Mouse (Mus musculus) CH12.LX (cell line): ENCODE results near the gene Tmem8. TPM values are rescaled to one million over a fixed set of nuclear protein-coding genes. Genes with fewer than 3 reads are reported as not detected.

Experiments
- DNase-seq: peaks from one replicate; pipeline ENCODE4 v3.0.0-alpha.2; 2013; ENCODE audit errors: extremely low read depth
- H3K27ac ChIP-seq: 2 replicates; pipeline ENCODE4 v1.5.1; 2012; ENCODE audit warnings: low read depth, mild to moderate bottlenecking, control low read depth, moderate library complexity; ENCODE audit not compliant: insufficient read depth
- H3K27me3 ChIP-seq: replicated peaks from 2 replicates; pipeline ENCODE3; 2012; ENCODE audit warnings: inconsistent platforms
- H3K36me3 ChIP-seq, 2 experiments: replicated peaks in 1 of 2; 2 replicates each; pipeline versions ENCODE3 to v1.6.1; 2012; ENCODE audit warnings: inconsistent platforms in 1 of 2, low read length in 1 of 2, mild to moderate bottlenecking in 1 of 2, mixed read lengths in 1 of 2, moderate library complexity in 1 of 2; ENCODE audit not compliant: control insufficient read depth in 1 of 2, insufficient read depth in 1 of 2
- H3K4me1 ChIP-seq, 2 experiments: 2 replicates each; pipeline ENCODE4 v1.6.1; 2012; ENCODE audit warnings: inconsistent platforms in 1 of 2, moderate library complexity in 1 of 2; ENCODE audit not compliant: insufficient read depth in 2 of 2, control insufficient read depth in 1 of 2
- H3K4me2 ChIP-seq: 2 replicates; pipeline ENCODE4 v1.6.1; 2012; ENCODE audit warnings: low read depth, mild to moderate bottlenecking, control low read depth; ENCODE audit not compliant: poor library complexity, insufficient read depth, severe bottlenecking
- H3K4me3 ChIP-seq, 3 experiments: fragments of 150-350 bp in 1 of 3; sonication (generic) in 1 of 3; replicated peaks in 1 of 3; 2 replicates each; pipeline versions ENCODE3 to v1.5.1; 2011 to 2012; ENCODE audit warnings: low read depth in 2 of 3, low read length in 2 of 3, mild to moderate bottlenecking in 2 of 3, moderate library complexity in 2 of 3, control low read depth in 1 of 3, improper control_type of control experiment in 1 of 3, inconsistent platforms in 1 of 3, mixed read lengths in 1 of 3; ENCODE audit not compliant: poor library complexity in 1 of 3
- H3K79me2 ChIP-seq: replicated peaks from 2 replicates; pipeline ENCODE4 v1.6.1; 2012; ENCODE audit warnings: mild to moderate bottlenecking, moderate library complexity; ENCODE audit not compliant: control insufficient read depth, poor library complexity, insufficient read depth, severe bottlenecking; ENCODE audit errors: extremely low read depth
- H3K9ac ChIP-seq: 2 replicates; pipeline ENCODE4 v1.6.1; 2012; ENCODE audit warnings: low read depth, mild to moderate bottlenecking, control low read depth, moderate library complexity; ENCODE audit not compliant: insufficient read depth
- H3K9me3 ChIP-seq: replicated peaks from 2 replicates; pipeline ENCODE3; 2012; ENCODE audit warnings: low read length, inconsistent platforms, mixed read lengths
- BHLHE40 ChIP-seq: IDR thresholded peaks from 2 replicates; pipeline ENCODE4 v1.6.1; 2011; ENCODE audit warnings: mild to moderate bottlenecking, low read depth, low read length, improper control_type of control experiment
- CHD2 ChIP-seq: IDR thresholded peaks from 2 replicates; pipeline ENCODE4 v1.6.1; 2011; ENCODE audit warnings: low read length, improper control_type of control experiment
- CTCF ChIP-seq, 2 experiments: IDR thresholded peaks in 1 of 2; conservative IDR thresholded peaks in 1 of 2; 2 replicates each; pipeline ENCODE4 v1.5.1; 2011 to 2012; ENCODE audit warnings: low read depth in 2 of 2, low read length in 2 of 2, improper control_type of control experiment in 1 of 2, inconsistent platforms in 1 of 2, mild to moderate bottlenecking in 1 of 2, moderate library complexity in 1 of 2
- E2F4 ChIP-seq: IDR thresholded peaks from 2 replicates; pipeline ENCODE4 v1.6.1; 2011; ENCODE audit warnings: low read depth, low read length, improper control_type of control experiment; ENCODE audit not compliant: insufficient replicate concordance
- ELF1 ChIP-seq: IDR thresholded peaks from 2 replicates; pipeline ENCODE4 v1.6.1; 2014; ENCODE audit warnings: low read depth, mild to moderate bottlenecking, inconsistent platforms, low read length, improper control_type of control experiment
- EP300 ChIP-seq: IDR thresholded peaks from 2 replicates; pipeline ENCODE4 v1.6.1; 2011; ENCODE audit warnings: low read length, improper control_type of control experiment
- ETS1 ChIP-seq: conservative IDR thresholded peaks from 2 replicates; pipeline ENCODE4 v1.6.1; 2012; ENCODE audit warnings: low read depth, mild to moderate bottlenecking, inconsistent platforms, low read length, improper control_type of control experiment, moderate library complexity
- HCFC1 ChIP-seq: IDR thresholded peaks from 2 replicates; pipeline ENCODE4 v1.6.1; 2012; ENCODE audit warnings: low read depth, mild to moderate bottlenecking, inconsistent platforms, low read length, improper control_type of control experiment
- IRF4 ChIP-seq: IDR thresholded peaks from 2 replicates; pipeline ENCODE4 v1.6.1; 2014; ENCODE audit warnings: low read depth, mild to moderate bottlenecking, inconsistent platforms, low read length, improper control_type of control experiment
- JUN ChIP-seq: IDR thresholded peaks from 2 replicates; pipeline ENCODE4 v1.6.1; 2011; ENCODE audit warnings: low read depth, mild to moderate bottlenecking, low read length, improper control_type of control experiment, moderate library complexity; ENCODE audit not compliant: insufficient read depth
- KAT2A ChIP-seq: IDR thresholded peaks from 2 replicates; pipeline ENCODE4 v1.6.1; 2012; ENCODE audit warnings: low read length, improper control_type of control experiment, inconsistent platforms; ENCODE audit not compliant: insufficient replicate concordance
- MAFK ChIP-seq: IDR thresholded peaks from 2 replicates; pipeline ENCODE4 v1.6.1; 2011; ENCODE audit warnings: low read length, improper control_type of control experiment; ENCODE audit not compliant: insufficient replicate concordance
- MEF2A ChIP-seq: IDR thresholded peaks from 2 replicates; pipeline ENCODE4 v1.6.1; 2014; ENCODE audit warnings: low read depth, mild to moderate bottlenecking, inconsistent platforms, low read length, improper control_type of control experiment, borderline replicate concordance
- NELFE ChIP-seq: IDR thresholded peaks from 2 replicates; pipeline ENCODE4 v1.6.1; 2011; ENCODE audit warnings: low read depth, low read length, improper control_type of control experiment
- NRF1 ChIP-seq: IDR thresholded peaks from 2 replicates; pipeline ENCODE4 v1.6.1; 2014; ENCODE audit warnings: low read depth, mild to moderate bottlenecking, inconsistent platforms, low read length, improper control_type of control experiment, moderate library complexity
- POLR2A ChIP-seq: IDR thresholded peaks from 2 replicates; pipeline ENCODE4 v1.6.1; 2011; ENCODE audit warnings: low read depth, mild to moderate bottlenecking, improper control_type of control experiment, low read length
- RAD21 ChIP-seq: IDR thresholded peaks from 2 replicates; pipeline ENCODE4 v1.6.1; 2011; ENCODE audit warnings: low read depth, mild to moderate bottlenecking, low read length, improper control_type of control experiment, moderate library complexity
- SIN3A ChIP-seq: IDR thresholded peaks from 2 replicates; pipeline ENCODE4 v1.6.1; 2012; ENCODE audit warnings: low read length, improper control_type of control experiment, inconsistent platforms
- SMC3 ChIP-seq: IDR thresholded peaks from 2 replicates; pipeline ENCODE4 v1.6.1; 2011; ENCODE audit warnings: low read depth, low read length, improper control_type of control experiment
- TCF12 ChIP-seq: IDR thresholded peaks from 2 replicates; pipeline ENCODE4 v1.6.1; 2014; ENCODE audit warnings: low read depth, mild to moderate bottlenecking, inconsistent platforms, low read length, improper control_type of control experiment
- USF1 ChIP-seq: IDR thresholded peaks from 2 replicates; pipeline ENCODE4 v1.6.1; 2014; ENCODE audit warnings: low read depth, mild to moderate bottlenecking, inconsistent platforms, low read length, improper control_type of control experiment
- ZC3H11A ChIP-seq: IDR thresholded peaks from 2 replicates; pipeline ENCODE4 v1.6.1; 2012; ENCODE audit warnings: low read depth, mild to moderate bottlenecking, inconsistent platforms, low read length, improper control_type of control experiment
- ZNF384 ChIP-seq: IDR thresholded peaks from 2 replicates; pipeline ENCODE4 v1.6.1; 2012; ENCODE audit warnings: low read depth, low read length, improper control_type of control experiment, inconsistent platforms
- dilution Hi-C: fragments of 300-500 bp; cut with MboI; formaldehyde crosslinking; loops from 2 replicates; pipeline ENCODE4 v1.14.3; 2020; ENCODE audit warnings: low sequenced_read_pairs; ENCODE audit not compliant: extremely low pct_unique_long_range_greater_than_20kb, extremely low pct_ligation_motif_present
- in situ Hi-C: fragments of 300-500 bp; cut with MboI; formaldehyde crosslinking; loops from 3 replicates; pipeline ENCODE4 v1.14.3; 2019; ENCODE audit warnings: low sequenced_read_pairs, low pct_ligation_motif_present, low pct_unique_long_range_greater_than_20kb, mixed read lengths
- polyA plus RNA-seq: library from polyadenylated mRNA; unstranded; fragments of >175 nt; gene quantifications from 2 replicates; pipeline ENCODE4 v1.2.1, GENCODE M21; 2012; ENCODE audit warnings: low read depth; ENCODE audit not compliant: insufficient read length
- total RNA-seq, 2 experiments: library from RNA; depleted of rRNA; stranded (reverse); fragments of 300-350 nt in 1 of 2; fragments of >200 nt in 1 of 2; gene quantifications; 2 replicates each; pipeline ENCODE4 v1.2.3; 2012 to 2014

Tmem8 gene
- total and polyA plus RNA-seq, 3 experiments: 2.8 to 4.6 (median 3.6) TPM

DNA sequence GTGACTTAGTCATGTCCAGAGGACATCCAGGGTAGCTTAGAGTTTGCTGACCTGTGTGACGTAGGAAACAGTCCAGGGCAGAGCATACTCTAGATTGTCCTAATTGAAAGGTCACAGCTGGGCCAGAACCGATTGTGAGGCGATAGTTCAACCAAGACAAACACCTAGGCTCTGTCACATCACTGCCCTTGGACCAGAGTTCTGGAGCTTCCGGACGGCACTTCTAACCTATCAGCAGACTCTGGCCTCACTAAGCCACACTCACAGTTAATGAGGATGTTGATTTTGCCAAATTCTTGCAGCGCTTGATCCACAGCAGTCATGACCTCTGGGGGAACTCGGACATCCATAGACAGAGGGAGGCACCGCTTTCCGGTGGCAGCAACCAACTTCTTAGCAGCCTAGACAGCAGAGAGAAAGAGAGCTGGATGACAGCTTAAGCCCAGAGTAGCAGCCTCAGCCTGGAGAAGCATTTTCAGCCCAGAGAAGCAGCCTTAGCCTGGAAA lies 26.0 kb upstream of the Tmem8 start:
- no peak overlapping the region for H3K27ac ChIP-seq
- H3K4me3 ChIP-seq: no peak overlapping the region
- H3K9ac ChIP-seq: no peak overlapping the region
- dilution Hi-C loops: no loop called here
- no peak overlapping the region for H3K4me2 ChIP-seq
- DNase-seq: no peak
- peaks cover 2 to 26% of the 10 kb centered on the region in 2 experiments for H3K36me3 ChIP-seq
- H3K9me3 ChIP-seq: peaks cover 4% of the 10 kb centered on the region
- H3K4me1 ChIP-seq: peaks cover 0 to 7% of the 10 kb centered on the region in 2 experiments; a peak in 1 of 4 replicates
- in situ Hi-C loops: no loop called here
- TF ChIP-seq HCFC1 (no peak), USF1 (no peak), ELF1 (no peak), MAFK (no peak), CTCF (conservative IDR thresholded peaks at IDR 0.05 in 1 of 2, IDR thresholded peaks at IDR 0.05 in 1 of 2; ENCODE audit: low read depth in 2 of 2, low read length in 2 of 2) (no peak), E2F4 (no peak), ZC3H11A (no peak)
- TF ChIP-seq, all 38 proteins: peak for 0
- Histone ChIP-seq H3K27me3 (no peaks in the 10 kb centered on the region), H3K79me2 (no peaks in the 10 kb centered on the region)

DNA sequence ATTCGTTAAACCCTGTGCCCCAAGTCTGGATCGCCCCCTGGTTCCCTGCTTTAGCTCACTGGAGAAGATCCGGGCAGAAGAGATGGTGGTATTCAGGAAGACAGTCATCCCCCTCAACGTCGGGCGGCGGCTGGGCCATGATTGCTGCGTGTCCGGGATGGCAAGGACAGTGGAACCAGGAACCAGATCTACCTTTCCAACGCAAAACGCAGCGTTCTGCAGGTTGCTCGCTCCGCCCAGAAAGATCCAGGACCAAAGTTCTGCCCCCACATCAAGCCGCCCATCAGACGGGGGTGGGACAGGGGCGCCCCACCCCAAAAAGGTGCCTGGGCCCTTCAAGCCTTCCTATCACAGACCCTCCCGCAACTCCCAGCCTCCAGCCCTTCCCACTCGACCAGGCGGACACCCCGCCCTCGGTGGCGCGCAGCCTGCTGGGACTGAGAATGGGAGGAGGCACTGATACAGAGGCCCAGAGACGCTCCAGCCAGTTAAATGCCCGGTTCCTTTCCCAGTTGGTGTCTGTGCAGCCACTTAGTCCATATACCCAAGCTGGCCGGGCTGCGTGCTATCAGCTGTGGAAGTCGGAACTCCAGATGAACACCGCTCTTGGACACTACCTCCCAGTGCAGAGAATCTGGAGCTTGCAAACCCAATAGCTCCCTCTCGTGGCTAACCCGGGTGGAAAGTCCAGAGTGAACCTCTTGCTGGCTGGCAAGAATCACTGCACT lies 23.0 kb upstream of the Tmem8 start, which contains the start of gene Decr2:
Decr2 (minus strand) TSS at position 433 of the 728 bp plus-strand sequence.
- dilution Hi-C loops: no loop called here
- peak; percentile 91 for DNase-seq

More for the DNA sequence above, 23.0 kb upstream of the Tmem8 start, which contains the start of gene Decr2:
- Histone ChIP-seq H3K27me3 (peaks cover 19% of the 10 kb centered on the region), H3K4me3 (peak within 1 kb of the TSS; percentile 63 to 85 (median 73)), H3K36me3 (peaks cover 0 to 11% of the 10 kb centered on the region in 2 experiments), H3K27ac (0 out of 2 replicates have a peak within 1 kb of the TSS, but pooled peaks have one; percentile 16), H3K4me2 (peak within 1 kb of the TSS; percentile 46), H3K4me1 (peaks cover 0 to 7% of the 10 kb centered on the region in 2 experiments; a peak in 1 of 4 replicates), H3K9ac (peak within 1 kb of the TSS; percentile 79), H3K9me3 (peaks cover 6% of the 10 kb centered on the region), H3K79me2 (no peaks in the 10 kb centered on the region)
- in situ Hi-C loops: loop anchor here (5.0 kb wide), 2 partner anchors 78 to 208 kb away; partner anchors contain the start of gene Wfikkn1
- TF ChIP-seq TCF12 (no peak), EP300 (no peak), CTCF (conservative IDR thresholded peaks at IDR 0.05 in 1 of 2, IDR thresholded peaks at IDR 0.05 in 1 of 2; ENCODE audit: low read depth in 2 of 2, low read length in 2 of 2) (peak; percentile 66 to 96), SIN3A (peak; percentile 79; the same call in 1 of the 2 replicates), CHD2 (no peak), KAT2A (no peak), ETS1 (no peak; the same call in 1 of the 2 replicates), SMC3 (peak; percentile 88), MEF2A (peak; percentile 21; the same call in 1 of the 2 replicates), RAD21 (peak; percentile 87), POLR2A (peak; percentile 68), E2F4 (no peak), ZNF384 (no peak), NELFE (no peak), IRF4 (peak; percentile 60; the same call in 1 of the 2 replicates), NRF1 (no peak), BHLHE40 (0 out of 2 replicates have a peak, but pooled peaks have one; percentile 18), JUN (no peak), ZC3H11A (0 out of 2 replicates have a peak, but pooled peaks have one; percentile 14)
